In the genomic region with DNA sequence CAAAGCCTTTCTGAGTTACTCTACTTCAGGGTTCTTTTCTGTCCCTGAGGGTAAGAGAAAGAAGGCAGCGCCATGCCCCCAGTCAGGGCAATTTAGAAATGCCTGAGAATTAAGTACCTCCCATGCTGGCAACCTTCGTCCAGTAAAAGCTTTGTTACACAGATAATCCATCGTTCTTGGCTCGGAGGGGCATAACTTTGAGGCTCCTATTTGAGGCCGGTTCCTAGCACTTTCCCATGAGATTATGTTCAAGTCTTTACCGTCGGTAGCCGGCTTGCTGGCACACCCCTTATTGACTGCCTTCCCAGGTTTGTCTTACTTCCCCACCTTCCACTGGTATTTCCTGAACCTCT, we compare ENCODE assay signal across 9 mouse cellular contexts. TPM values are rescaled to one million over a fixed set of nuclear protein-coding genes. Genes with fewer than 3 reads are reported as not detected.
DNase-seq lines count a peak whose midpoint lies in the region; ATAC-seq and TF ChIP-seq lines count a peak whose summit lies in the region.
"Had no signal": no experiment of that assay in that cellular context is flagged by ENCODE, and none has a peak within 500 bp of the region (broad histone marks: within the 10 kb centered on the region; RNA-seq: fewer than 3 reads in every experiment).

No protein-coding gene starts in this region.

- WGBS in cerebellum, adult 2 months, result 13% methylated on average over 8 of the region's 8 CpGs
- 78% methylated on average over 8 of the region's 8 CpGs for WGBS in liver, postnatal 0 days (ENCODE audit: insufficient replicate concordance)
- 36% methylated on average over 8 of the region's 8 CpGs for WGBS in hindbrain, embryonic 14.5 days
- 38% methylated on average over 8 of the region's 8 CpGs for whole genome bisulfite sequencing in neural tube, embryonic 13.5 days

- TF ChIP-seq CTCF in cerebellum, adult 2 months (IDR thresholded peaks at IDR 0.05; ENCODE audit: borderline replicate concordance, insufficient read depth, low read depth, low read length), result no peak
- TF ChIP-seq CTCF in liver, postnatal 0 days (IDR thresholded peaks at IDR 0.05; ENCODE audit: low read depth), result no peak

- peak overlapping the region; percentile 28 for H3K4me2 ChIP-seq in liver, postnatal 0 days (ENCODE audit: low read depth, low read length)
- H3K4me2 ChIP-seq in hindbrain, embryonic 14.5 days (replicated peaks), result peak overlapping the region; percentile 35
- H3K4me2 ChIP-seq in neural tube, embryonic 13.5 days, result peak overlapping the region; percentile 37

- no peak for TF ChIP-seq POLR2A in cerebellum, adult 2 months (IDR thresholded peaks at IDR 0.05; ENCODE audit: borderline replicate concordance, insufficient read depth, low read length)

- no peaks in the 10 kb centered on the region for H3K27me3 ChIP-seq in cerebellum, adult 2 months (ENCODE audit: control insufficient read depth, insufficient read depth, low read length)
- H3K27me3 ChIP-seq in liver, postnatal 0 days (ENCODE audit: insufficient read depth, low read length), result no peaks in the 10 kb centered on the region
- H3K27me3 ChIP-seq in hindbrain, embryonic 14.5 days (ENCODE audit: control insufficient read depth, insufficient read depth, low read length), result no peaks in the 10 kb centered on the region
- no peaks in the 10 kb centered on the region for H3K27me3 ChIP-seq in neural tube, embryonic 13.5 days

- peak overlapping the region; percentile 67 for H3K4me3 ChIP-seq in cerebellum, adult 2 months (replicated peaks; ENCODE audit: insufficient read depth, low read depth, low read length)
- peak overlapping the region; percentile 11; the same call in 1 of the 2 replicates for H3K4me3 ChIP-seq in liver, postnatal 0 days (ENCODE audit: low read depth, low read length)
- no peak overlapping the region for H3K4me3 ChIP-seq in hindbrain, embryonic 14.5 days (replicated peaks; ENCODE audit: low read length)
- no peak overlapping the region for H3K4me3 ChIP-seq in neural tube, embryonic 13.5 days

- no peak for DNase-seq in cerebellum, adult 2 months
- no peak for DNase-seq in cerebellum, postnatal 10 days
- no peak for DNase-seq in liver, postnatal 0 days
- no peak for DNase-seq in liver
- no peak for DNase-seq in hindbrain, embryonic 14.5 days (ENCODE audit: low spot score)
- DNase-seq in layer of hippocampus, adult 9-11 months, result no peak
- DNase-seq in spleen, adult 18-20 months, result no peak

- no peaks in the 10 kb centered on the region for H3K9me3 ChIP-seq in liver, postnatal 0 days (ENCODE audit: low read length)
- no peaks in the 10 kb centered on the region for H3K9me3 ChIP-seq in hindbrain, embryonic 14.5 days (ENCODE audit: control insufficient read depth, low read length)
- H3K9me3 ChIP-seq in neural tube, embryonic 13.5 days, result no peaks in the 10 kb centered on the region

- no peak overlapping the region for H3K9ac ChIP-seq in liver, postnatal 0 days (replicated peaks)
- H3K9ac ChIP-seq in hindbrain, embryonic 14.5 days, result no peak overlapping the region
- H3K9ac ChIP-seq in neural tube, embryonic 13.5 days, result no peak overlapping the region; the same call in 1 of the 2 replicates

- ATAC-seq in liver, postnatal 0 days, result no peak
- no peak for ATAC-seq in hindbrain, embryonic 14.5 days (ENCODE audit: low FRiP score)
- ATAC-seq in neural tube, embryonic 13.5 days (ENCODE audit: low read depth), result no peak; the same call in 1 of the 2 replicates

- TF ChIP-seq EP300 in liver, postnatal 0 days (IDR thresholded peaks at IDR 0.05; ENCODE audit: low read depth), result no peak

- no peaks in the 10 kb centered on the region for H3K4me1 ChIP-seq in cerebellum, adult 2 months (ENCODE audit: control insufficient read depth, insufficient read depth, low read length)
- no peaks in the 10 kb centered on the region for H3K4me1 ChIP-seq in liver, postnatal 0 days (ENCODE audit: insufficient read depth)
- no peaks in the 10 kb centered on the region for H3K4me1 ChIP-seq in hindbrain, embryonic 14.5 days (replicated peaks; ENCODE audit: control insufficient read depth, insufficient read depth, low read length)
- peaks cover 11% of the 10 kb centered on the region for H3K4me1 ChIP-seq in neural tube, embryonic 13.5 days (replicated peaks)

- H3K36me3 ChIP-seq in liver, postnatal 0 days (replicated peaks; ENCODE audit: insufficient read depth, low read length), result no peaks in the 10 kb centered on the region
- H3K36me3 ChIP-seq in hindbrain, embryonic 14.5 days (replicated peaks; ENCODE audit: control insufficient read depth, insufficient read depth), result no peaks in the 10 kb centered on the region
- no peaks in the 10 kb centered on the region for H3K36me3 ChIP-seq in neural tube, embryonic 13.5 days

- 0 out of 2 replicates have a peak overlapping the region, but pooled peaks have one; percentile 37 for H3K27ac ChIP-seq in cerebellum, adult 2 months (ENCODE audit: insufficient read depth, low read length)
- H3K27ac ChIP-seq in liver, postnatal 0 days (ENCODE audit: low read depth), result no peak overlapping the region
- no peak overlapping the region for H3K27ac ChIP-seq in hindbrain, embryonic 14.5 days
- H3K27ac ChIP-seq in neural tube, embryonic 13.5 days (replicated peaks), result no peak overlapping the region
- H3K27ac ChIP-seq: macrophage had no signal

RNA-seq across cellular contexts. Expression of gene Sap30, which starts 10.8 kb away (rescaled TPM):
- polyA plus RNA-seq in cerebellum, adult 2 months (2012; rRNA removed), result 12.5 and 14.1 TPM in 2 replicates
- polyA plus RNA-seq in liver, postnatal 0 days (2015; fragmentation: Nextera tagmentation; extraction: Ambion mirVana), result 9.7 and 11.8 TPM in 2 replicates
- polyA plus RNA-seq in hindbrain, embryonic 14.5 days (2014; fragmentation: Nextera tagmentation; extraction: Ambion mirVana), result 29.9 and 35.4 TPM in 2 replicates
- 50.6 and 51.0 TPM in 2 replicates for polyA plus RNA-seq in neural tube, embryonic 13.5 days (2015; fragmentation: Nextera tagmentation; extraction: Ambion mirVana)

RNA-seq across cellular contexts. Expression of gene Hmgb2, which starts 13.2 kb away (rescaled TPM):
- 5.5 and 6.0 TPM in 2 replicates for polyA plus RNA-seq in cerebellum, adult 2 months (2012; rRNA removed)
- polyA plus RNA-seq in liver, postnatal 0 days (2015; fragmentation: Nextera tagmentation; extraction: Ambion mirVana), result 323 and 339 TPM in 2 replicates
- 58.4 and 60.7 TPM in 2 replicates for polyA plus RNA-seq in hindbrain, embryonic 14.5 days (2014; fragmentation: Nextera tagmentation; extraction: Ambion mirVana)
- polyA plus RNA-seq in neural tube, embryonic 13.5 days (2015; fragmentation: Nextera tagmentation; extraction: Ambion mirVana), result 85.6 and 87.2 TPM in 2 replicates

RNA-seq across cellular contexts. Expression of gene Scrg1, which starts 42.7 kb away (rescaled TPM):
- polyA plus RNA-seq in cerebellum, adult 2 months (2012; rRNA removed), result 74.3 and 79.5 TPM in 2 replicates
- 1.6 TPM in 2 replicates for polyA plus RNA-seq in liver, postnatal 0 days (2015; fragmentation: Nextera tagmentation; extraction: Ambion mirVana)
- 8.9 and 10.2 TPM in 2 replicates for polyA plus RNA-seq in hindbrain, embryonic 14.5 days (2014; fragmentation: Nextera tagmentation; extraction: Ambion mirVana)
- polyA plus RNA-seq in neural tube, embryonic 13.5 days (2015; fragmentation: Nextera tagmentation; extraction: Ambion mirVana), result 2.3 and 2.9 TPM in 2 replicates
- polyA plus RNA-seq: macrophage had no signal

Comparison
In these comparisons a context has a peak if more than half of its experiments do, and no peak if none do; other contexts are left out.
1. H3K4me3 ChIP-seq: peak in cerebellum, adult 2 months (single experiment) and liver, postnatal 0 days (single experiment); none in hindbrain, embryonic 14.5 days (single experiment) and neural tube, embryonic 13.5 days (single experiment).
2. Peak in every context shown above with its lines, with median percentiles within 50 percentile points of each other: H3K4me2 ChIP-seq.